Mouse (Mus musculus) E14TG2a.4 (cell line): ENCODE measurements around the gene Stra6.

ENCODE experiments used
- CTCF ChIP-seq: conservative IDR thresholded peaks from 2 replicates; pipeline ENCODE4 v1.5.1; 2014; ENCODE audit warnings: low read length
- NANOG ChIP-seq: IDR thresholded peaks from 2 replicates; pipeline ENCODE4 v1.6.1; 2014; ENCODE audit warnings: borderline replicate concordance, low read length, mixed read lengths

- TF ChIP-seq CTCF (no peak), NANOG (no peak)
Measured at GRCm38 (mm10) chr9:58184456-58184855, 120.9 kb downstream of the Stra6 start.
